ENCODE assay signal across 31 mouse cellular contexts in genomic region chr17:88658510-88658909, GRCm38 (mm10). TPM values are rescaled to one million over a fixed set of nuclear protein-coding genes. Genes with fewer than 3 reads are reported as not detected.
A peak's percentile ranks its signal among the peaks of the same experiment; 100 is the strongest.
DNase-seq lines count a peak whose midpoint lies in the region; ATAC-seq lines count a peak whose summit lies in the region.
"Had no signal": no experiment of that assay in that cellular context is flagged by ENCODE, and none has a peak within 500 bp of the region (broad histone marks: within the 10 kb centered on the region; RNA-seq: fewer than 3 reads in every experiment).

No protein-coding gene starts in this region.

- H3K4me3 ChIP-seq in limb, embryonic 11.5 days (ENCODE audit: low read depth, low read length), result no peak overlapping the region
- no peak overlapping the region for H3K4me3 ChIP-seq in limb, embryonic 10.5 days
- H3K4me3 ChIP-seq: embryonic facial prominence, embryonic 10.5 days; embryonic facial prominence, embryonic 13.5 days; erythroblast, embryonic 14.5 days; forebrain, embryonic 12.5 days; forebrain, embryonic 15.5 days; gastrocnemius, adult 2 months; heart, embryonic 13.5 days had no signal

- H3K9me3 ChIP-seq in limb, embryonic 11.5 days (ENCODE audit: control insufficient read depth, low read length), result no peaks in the 10 kb centered on the region
- H3K9me3 ChIP-seq in limb, embryonic 10.5 days (replicated peaks), result no peaks in the 10 kb centered on the region
- H3K9me3 ChIP-seq: embryonic facial prominence, embryonic 10.5 days; embryonic facial prominence, embryonic 13.5 days; forebrain, embryonic 12.5 days; forebrain, embryonic 15.5 days; heart, embryonic 13.5 days had no signal

- H3K36me3 ChIP-seq in limb, embryonic 11.5 days (ENCODE audit: control insufficient read depth, insufficient read depth, low read length), result no peaks in the 10 kb centered on the region
- no peaks in the 10 kb centered on the region for H3K36me3 ChIP-seq in limb, embryonic 10.5 days
- H3K36me3 ChIP-seq: embryonic facial prominence, embryonic 10.5 days; embryonic facial prominence, embryonic 13.5 days; forebrain, embryonic 12.5 days; forebrain, embryonic 15.5 days; heart, embryonic 13.5 days had no signal

- H3K4me1 ChIP-seq in limb, embryonic 11.5 days (ENCODE audit: control insufficient read depth, insufficient read depth, low read length), result 0 out of 2 replicates have a peak, but pooled peaks cover 3% of the 10 kb centered on the region
- H3K4me1 ChIP-seq in limb, embryonic 10.5 days, result peaks cover 20% of the 10 kb centered on the region
- H3K4me1 ChIP-seq: embryonic facial prominence, embryonic 10.5 days; embryonic facial prominence, embryonic 13.5 days; forebrain, embryonic 12.5 days; forebrain, embryonic 15.5 days; heart, embryonic 13.5 days had no signal

- no peak overlapping the region for H3K9ac ChIP-seq in limb, embryonic 11.5 days (ENCODE audit: low read length)
- H3K9ac ChIP-seq: embryonic facial prominence, embryonic 13.5 days; forebrain, embryonic 12.5 days; forebrain, embryonic 15.5 days; heart, embryonic 13.5 days; hindbrain, embryonic 14.5 days had no signal

- 79% methylated on average over 6 of the region's 6 CpGs for WGBS in limb, embryonic 11.5 days
- WGBS in limb, embryonic 10.5 days, result 86% methylated on average over 6 of the region's 6 CpGs

- no peaks in the 10 kb centered on the region for H3K27me3 ChIP-seq in limb, embryonic 11.5 days (ENCODE audit: control insufficient read depth, insufficient read depth, low read length)
- H3K27me3 ChIP-seq in limb, embryonic 10.5 days (ENCODE audit: low read depth, poor library complexity, severe bottlenecking), result no peaks in the 10 kb centered on the region
- H3K27me3 ChIP-seq: embryonic facial prominence, embryonic 13.5 days; forebrain, embryonic 15.5 days had no signal

- ATAC-seq in limb, embryonic 11.5 days (ENCODE audit: insufficient number of reproducible peaks, low FRiP score, low TSS enrichment, low read depth), result no peak
- ATAC-seq: CD4-positive, CD25-positive, alpha-beta regulatory T cell, adult 4 months; hindbrain, postnatal 0 days; inflammation-experienced regulatory T-cells, adult 6 months; intestine, embryonic 16.5 days had no signal

- DNase-seq in adrenal gland, postnatal 36 days, result peak; percentile 11 to 13
- no peak for DNase-seq in adrenal gland, postnatal 25 days
- peak; percentile 17 for DNase-seq in limb, embryonic 11.5 days (ENCODE audit: low spot score)
- no peak for DNase-seq in limb, embryonic 10.5 days (ENCODE audit: low spot score)
- DNase-seq in brain, adult 2 months (ENCODE audit: low read depth, low spot score), result peak; percentile 23
- no peak for DNase-seq in urinary bladder, postnatal 10 days (ENCODE audit: low spot score)
- DNase-seq: cerebellum, adult 11-12 months; cerebellum, adult 8-10 months; cerebellum, postnatal 10 days; cerebellum, postnatal 36 days; embryo, embryonic 11 days; gastrocnemius, adult 2 months; gastrocnemius, postnatal 14 days; heart, adult 18-20 months; heart, postnatal 14 days; heart, postnatal 4 days had no signal

- H3K4me2 ChIP-seq in limb, embryonic 11.5 days (ENCODE audit: low read depth, severe bottlenecking), result no peak overlapping the region
- H3K4me2 ChIP-seq: embryonic facial prominence, embryonic 13.5 days; forebrain, embryonic 12.5 days; forebrain, embryonic 15.5 days; heart, embryonic 13.5 days; hindbrain, embryonic 14.5 days had no signal

- no peak overlapping the region for H3K27ac ChIP-seq in limb, embryonic 11.5 days (replicated peaks; ENCODE audit: low read depth, low read length)
- no peak overlapping the region for H3K27ac ChIP-seq in limb, embryonic 10.5 days
- H3K27ac ChIP-seq: embryonic facial prominence, embryonic 10.5 days; embryonic facial prominence, embryonic 13.5 days; forebrain, embryonic 12.5 days; forebrain, embryonic 15.5 days; gastrocnemius, adult 2 months; heart, embryonic 13.5 days; hindbrain, embryonic 14.5 days; hindbrain, postnatal 0 days had no signal

RNA-seq across cellular contexts. Expression of gene Gtf2a1l, which starts 9.9 kb away (rescaled TPM):
- total RNA-seq in adrenal gland, postnatal 36 days (2021), result not detected
- total RNA-seq in adrenal gland, postnatal 25 days (2021), result not detected in 2 replicates
- 0.12 TPM in 1 of 2 replicates, not detected in the other for polyA plus RNA-seq in limb, embryonic 11.5 days (2014; fragmentation: Nextera tagmentation; extraction: Ambion mirVana)
- polyA plus RNA-seq in limb, embryonic 10.5 days (2016; fragmentation: Nextera tagmentation; extraction: Ambion mirVana), result 0.24 and 0.38 TPM in 2 replicates
- total RNA-seq: adrenal gland, postnatal 4 days; gastrocnemius, adult 2 months; gastrocnemius, postnatal 14 days; gastrocnemius, postnatal 4 days; heart, adult 18-20 months; heart, postnatal 14 days; heart, postnatal 4 days; hindbrain, postnatal 0 days; MEL had no signal
- polyA plus RNA-seq: C2C12; CD4-positive, CD25-positive, alpha-beta regulatory T cell, adult 4 months; erythroblast, embryonic 14.5 days; forebrain, embryonic 12.5 days; forebrain, embryonic 15.5 days; heart, embryonic 13.5 days had no signal

Comparison
In these comparisons a context has a peak if more than half of its experiments do, and no peak if none do; other contexts are left out.
1. DNase-seq: peak in adrenal gland, postnatal 36 days (2 of 2), limb, embryonic 11.5 days (single experiment) and brain, adult 2 months (single experiment); none in adrenal gland, postnatal 25 days (single experiment), limb, embryonic 10.5 days (single experiment) and urinary bladder, postnatal 10 days (single experiment).